Mouse (Mus musculus) erythroblast, embryonic 14.5 days (primary cell): ENCODE measurements around the gene Sh3bp1. TPM values are rescaled to one million over a fixed set of nuclear protein-coding genes. Genes with fewer than 3 reads are reported as not detected.

Source experiments
- H3K27me3 ChIP-seq: 2 replicates; pipeline ENCODE4 v1.6.1; 2012; ENCODE audit warnings: inconsistent platforms; ENCODE audit not compliant: control insufficient read depth
- H3K36me3 ChIP-seq: 2 replicates; pipeline ENCODE4 v1.6.1; 2012; ENCODE audit warnings: mild to moderate bottlenecking, inconsistent platforms; ENCODE audit not compliant: control insufficient read depth
- H3K4me1 ChIP-seq: 2 replicates; pipeline ENCODE4 v1.6.1; 2012; ENCODE audit warnings: inconsistent platforms; ENCODE audit not compliant: control insufficient read depth
- H3K4me3 ChIP-seq: replicated peaks from 2 replicates; pipeline ENCODE3; 2012; ENCODE audit warnings: moderate library complexity, mild to moderate bottlenecking, inconsistent platforms
- H3K9me3 ChIP-seq: 2 replicates; pipeline ENCODE4 v1.6.1; 2012; ENCODE audit warnings: low read length, inconsistent platforms, mixed read lengths; ENCODE audit not compliant: control insufficient read depth
- GATA1 ChIP-seq: IDR thresholded peaks from 2 replicates; pipeline ENCODE4 v1.6.1; 2012; ENCODE audit warnings: low read length, inconsistent platforms, mixed read lengths
- TAL1 ChIP-seq: IDR thresholded peaks from 3 replicates; pipeline ENCODE4 v1.6.1; 2012; ENCODE audit warnings: low read length, inconsistent platforms, mixed read lengths
- polyA plus RNA-seq: library from polyadenylated mRNA; stranded (reverse); fragments of >175 nt; gene quantifications from 2 replicates; pipeline ENCODE4 v1.2.3, GENCODE M21; 2012

Sh3bp1 gene
- polyA plus RNA-seq, 1 experiment = 13.6 TPM

DNA sequence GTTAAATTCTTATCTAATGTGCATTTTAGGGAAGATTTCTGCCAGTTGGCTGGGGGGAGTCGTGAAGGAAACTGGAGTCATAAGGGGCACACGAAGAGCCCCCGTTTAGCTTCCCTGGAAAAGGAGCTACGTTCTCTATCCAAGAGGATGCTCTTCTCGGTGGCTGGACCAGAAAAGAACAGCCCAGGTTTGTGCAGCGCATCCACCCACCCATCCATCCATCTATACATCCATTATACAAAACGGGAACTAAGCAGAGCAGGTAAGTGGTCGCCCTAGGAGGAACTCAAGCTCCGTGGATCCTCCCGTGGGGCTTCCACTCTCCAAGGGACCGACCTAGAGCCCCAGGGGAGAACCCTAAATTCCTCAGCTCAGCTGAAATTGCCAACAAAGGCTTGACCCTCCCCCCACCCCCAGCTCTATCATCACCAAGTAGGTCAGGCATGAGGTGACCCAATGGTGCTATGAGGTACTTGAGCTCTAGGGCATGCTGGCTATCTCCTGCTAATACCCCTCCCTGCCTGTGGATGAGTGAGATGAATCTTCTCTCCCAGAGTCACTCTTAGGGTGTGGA, 48.7 kb downstream of the Sh3bp1 start:
- H3K27me3 ChIP-seq = peaks cover 20% of the 10 kb centered on the region
- no peaks in the 10 kb centered on the region; the same call in 1 of the 2 replicates for H3K36me3 ChIP-seq
- no peaks in the 10 kb centered on the region for H3K9me3 ChIP-seq
- peaks cover 34% of the 10 kb centered on the region for H3K4me1 ChIP-seq
- peak overlapping the region; percentile 50 for H3K4me3 ChIP-seq
- TF ChIP-seq GATA1 (no peak), TAL1 (no peak)

DNA sequence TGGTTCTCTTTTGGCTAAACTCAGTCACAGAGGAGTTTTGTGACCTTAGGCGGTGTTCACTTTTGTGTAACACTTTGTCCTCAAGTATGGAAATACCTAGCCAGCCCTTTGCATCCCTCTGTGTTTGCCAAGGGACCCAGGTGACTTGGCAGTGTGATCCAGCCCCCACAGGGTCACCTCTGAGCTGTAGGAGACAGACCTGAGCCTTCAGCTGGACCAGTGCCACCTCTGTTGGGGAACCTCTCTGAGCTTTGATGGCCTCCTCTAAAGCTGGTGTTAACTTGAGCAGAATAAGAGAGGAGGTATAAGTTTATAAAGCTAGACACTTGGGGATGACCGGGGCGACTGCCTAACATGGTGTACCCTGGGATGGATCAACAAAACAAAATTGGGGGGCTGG, 49.3 kb downstream of the Sh3bp1 start:
- Histone ChIP-seq H3K27me3 (peaks cover 20% of the 10 kb centered on the region), H3K4me3 (no peak overlapping the region), H3K36me3 (no peaks in the 10 kb centered on the region), H3K9me3 (no peaks in the 10 kb centered on the region), H3K4me1 (peaks cover 32% of the 10 kb centered on the region)
- no peak for TF ChIP-seq TAL1
- no peak for TF ChIP-seq GATA1

DNA sequence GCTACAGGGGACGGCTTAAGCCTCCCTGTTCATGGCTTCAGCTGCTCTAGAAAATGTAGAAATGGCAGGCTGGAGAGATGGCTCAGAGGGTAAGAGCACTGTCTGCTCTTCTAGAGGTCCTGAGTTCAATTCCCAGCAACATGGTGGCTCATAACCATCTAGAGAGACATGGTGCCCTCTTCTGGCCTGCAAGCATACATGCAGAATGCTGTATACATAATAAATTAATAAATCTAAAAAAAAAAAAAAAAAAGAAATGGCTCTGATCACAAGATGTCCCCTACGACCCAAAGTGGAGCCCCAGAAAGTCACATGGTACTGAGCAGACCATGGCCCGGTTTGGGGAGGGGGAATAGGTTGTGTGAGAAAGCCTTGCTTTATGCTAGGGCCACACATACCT, 56.1 kb downstream of the Sh3bp1 start:
- Histone ChIP-seq H3K27me3 (no peaks in the 10 kb centered on the region), H3K4me3 (no peak overlapping the region), H3K36me3 (no peaks in the 10 kb centered on the region), H3K4me1 (no peaks in the 10 kb centered on the region; the same call in 1 of the 2 replicates), H3K9me3 (no peaks in the 10 kb centered on the region)
- TF ChIP-seq GATA1 (no peak), TAL1 (no peak)

DNA sequence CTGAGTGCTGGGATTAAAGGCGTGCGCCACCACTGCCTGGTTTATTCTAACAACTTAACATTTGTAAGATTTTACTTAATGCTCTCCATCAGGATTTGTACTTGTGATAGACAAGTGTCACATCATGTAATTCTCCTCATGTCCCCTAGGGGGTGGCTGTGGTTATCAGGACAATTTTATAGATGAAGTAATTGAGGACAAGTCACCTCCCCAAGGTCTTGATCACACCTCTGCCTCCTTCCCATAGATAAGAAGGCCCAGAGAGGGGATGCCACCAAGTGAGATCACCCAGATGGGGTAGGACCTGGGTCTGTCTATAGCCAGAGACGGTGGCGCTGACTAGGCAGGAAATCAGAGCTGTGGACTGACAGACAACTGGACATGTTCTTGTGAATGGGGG, 56.8 kb downstream of the Sh3bp1 start:
- H3K9me3 ChIP-seq = no peaks in the 10 kb centered on the region
- no peak for TF ChIP-seq GATA1
- TF ChIP-seq TAL1 = no peak
- H3K4me1 ChIP-seq = no peaks in the 10 kb centered on the region; the same call in 1 of the 2 replicates
- no peaks in the 10 kb centered on the region for H3K36me3 ChIP-seq
- H3K27me3 ChIP-seq = no peaks in the 10 kb centered on the region
- no peak overlapping the region for H3K4me3 ChIP-seq

DNA sequence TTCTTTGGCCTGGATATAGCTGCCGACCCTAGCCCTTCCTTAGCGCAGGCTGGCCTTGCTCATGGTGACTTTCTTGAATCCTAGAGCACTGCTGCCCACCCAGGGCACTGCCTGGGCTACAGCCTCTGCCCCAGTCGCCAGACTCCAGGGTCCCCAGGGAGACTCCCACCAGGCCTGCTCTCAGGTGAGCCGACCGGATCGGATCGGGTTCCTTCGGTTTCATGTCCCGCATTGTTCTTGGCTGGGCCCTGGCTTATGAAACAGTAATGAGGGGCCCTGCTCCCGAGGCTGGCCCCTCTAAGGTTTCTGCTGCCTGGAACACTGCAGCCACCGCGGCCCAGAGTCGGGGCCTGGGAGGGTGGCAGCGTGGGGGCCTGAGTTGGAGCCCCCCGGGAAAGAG, 57.5 kb downstream of the Sh3bp1 start:
- Histone ChIP-seq H3K36me3 (no peaks in the 10 kb centered on the region), H3K27me3 (no peaks in the 10 kb centered on the region), H3K9me3 (no peaks in the 10 kb centered on the region), H3K4me3 (no peak overlapping the region), H3K4me1 (no peaks in the 10 kb centered on the region; the same call in 1 of the 2 replicates)
- TF ChIP-seq TAL1 (no peak), GATA1 (no peak)

DNA sequence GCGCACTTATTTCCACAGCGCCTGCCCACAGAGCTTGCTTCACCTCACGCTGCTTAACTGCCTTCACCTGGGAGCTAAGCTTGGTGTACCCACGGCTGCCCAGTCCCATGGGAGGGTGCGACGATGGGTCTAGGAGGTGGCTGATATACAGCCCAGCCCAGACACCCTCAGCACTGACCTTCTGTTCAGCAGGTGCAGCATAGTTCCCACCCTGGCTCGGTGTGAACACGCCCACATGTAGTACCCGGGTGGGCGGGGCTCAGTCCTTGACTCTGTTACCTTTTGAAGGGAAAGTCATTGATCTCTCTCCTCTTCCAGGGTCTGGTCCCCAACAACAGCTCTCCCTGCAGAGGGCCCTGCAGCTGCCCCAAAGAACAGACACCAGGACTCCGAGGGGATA, 60.0 kb downstream of the Sh3bp1 start:
- Histone ChIP-seq H3K36me3 (no peaks in the 10 kb centered on the region), H3K4me1 (no peaks in the 10 kb centered on the region; the same call in 1 of the 2 replicates), H3K4me3 (no peak overlapping the region), H3K27me3 (no peaks in the 10 kb centered on the region), H3K9me3 (no peaks in the 10 kb centered on the region)
- no peak for TF ChIP-seq GATA1
- no peak for TF ChIP-seq TAL1

DNA sequence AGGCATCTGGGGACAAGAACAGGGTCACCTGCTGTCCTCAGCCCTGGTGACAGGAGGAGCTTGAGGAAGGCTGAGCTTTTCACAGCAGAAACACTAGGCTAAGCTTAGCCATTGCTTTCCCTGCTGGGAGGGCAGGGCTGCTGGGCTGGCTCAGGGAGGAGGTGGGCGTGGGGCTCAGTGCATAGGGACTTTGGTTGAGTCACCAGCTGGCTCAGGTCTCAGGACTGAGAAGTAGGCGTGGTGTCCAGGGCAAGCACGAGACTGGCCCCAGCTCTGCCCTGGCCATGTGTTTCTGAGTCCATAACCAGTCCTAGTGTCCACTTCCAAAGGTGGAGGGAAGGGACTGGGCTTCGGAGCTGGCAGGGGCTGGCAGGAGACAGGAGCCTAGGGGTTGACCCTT, 60.5 kb downstream of the Sh3bp1 start:
- Histone ChIP-seq H3K36me3 (no peaks in the 10 kb centered on the region), H3K4me1 (no peaks in the 10 kb centered on the region; the same call in 1 of the 2 replicates), H3K9me3 (no peaks in the 10 kb centered on the region), H3K4me3 (no peak overlapping the region), H3K27me3 (no peaks in the 10 kb centered on the region)
- TF ChIP-seq GATA1 = no peak
- no peak for TF ChIP-seq TAL1

Other genes starting within 250 kb of the Sh3bp1 start
- 0.01 TPM in 1 of 2 replicates, not detected in the other for gene Elfn2, start 181.0 kb upstream of the Sh3bp1 start, polyA plus RNA-seq
- 0.10 and 0.13 TPM in 2 replicates for gene Mfng, start 126.3 kb upstream of the Sh3bp1 start, polyA plus RNA-seq
- 0.01 and 0.02 TPM in 2 replicates for gene Card10, start 96.7 kb upstream of the Sh3bp1 start, polyA plus RNA-seq
- gene Cdc42ep1, start 57.1 kb upstream of the Sh3bp1 start, polyA plus RNA-seq = 0.04 and 0.05 TPM in 2 replicates
- gene Lgals2, start 44.2 kb upstream of the Sh3bp1 start, polyA plus RNA-seq = not detected in 2 replicates
- 13.3 and 13.7 TPM in 2 replicates for gene Gga1, start 22.6 kb upstream of the Sh3bp1 start, polyA plus RNA-seq
- gene Gm49510, start 101 bp upstream of the Sh3bp1 start, polyA plus RNA-seq = 0.04 TPM in 1 of 2 replicates, not detected in the other
- 2.1 and 3.0 TPM in 2 replicates for gene Pdxp, start 14.2 kb downstream of the Sh3bp1 start, polyA plus RNA-seq
- gene Lgals1, start 27.0 kb downstream of the Sh3bp1 start, polyA plus RNA-seq = 121 and 168 TPM in 2 replicates
- 3.9 and 5.4 TPM in 2 replicates for gene Nol12, start 35.2 kb downstream of the Sh3bp1 start, polyA plus RNA-seq
- 19.1 and 20.3 TPM in 2 replicates for gene Triobp, start 48.0 kb downstream of the Sh3bp1 start, polyA plus RNA-seq
- gene H1f0, start 128.7 kb downstream of the Sh3bp1 start, polyA plus RNA-seq = 15.5 and 19.5 TPM in 2 replicates
- gene Galr3, start 142.1 kb downstream of the Sh3bp1 start, polyA plus RNA-seq = 0.06 TPM in 1 of 2 replicates, not detected in the other
- gene Ankrd54, start 163.1 kb downstream of the Sh3bp1 start, polyA plus RNA-seq = 13.6 and 25.2 TPM in 2 replicates
- 1.8 and 3.6 TPM in 2 replicates for gene Eif3l, start 175.4 kb downstream of the Sh3bp1 start, polyA plus RNA-seq
- 0.05 and 0.09 TPM in 2 replicates for gene Micall1, start 209.1 kb downstream of the Sh3bp1 start, polyA plus RNA-seq
- gene Polr2f, start 241.2 kb downstream of the Sh3bp1 start, polyA plus RNA-seq = 13.8 and 15.3 TPM in 2 replicates
- not detected in 2 replicates for gene 1700088E04Rik, start 241.5 kb downstream of the Sh3bp1 start, polyA plus RNA-seq